Mouse (Mus musculus) embryo, embryonic 11 days (tissue): ENCODE data around the gene Mmp23.

Source experiments
- DNase-seq: peaks from one replicate; pipeline ENCODE4 v3.0.0-alpha.2; 2015

Gene Mmp23

GRCm38 (mm10) chr4:155601091-155601996, 51.8 kb downstream of the Mmp23 start, which contains the start of gene Slc35e2:
Slc35e2 (plus strand) TSS chr4:155601416.
- peak; percentile 96 for DNase-seq
